Mouse (Mus musculus) forebrain, embryonic 10.5 days (tissue): ENCODE measurements at regions not wholly inside any gene's neighbourhood (a gene's known extent, or its start where the extent isn't known, plus 50 kb on each side); places are given as distances from the start of the nearest gene placed in this dataset.
"Not testable (repeated sequence)": the region's sequence is repeated elsewhere in the genome, so short reads cannot be mapped to it uniquely, and the experiment has no call there.

Experiments used
- DNase-seq: peaks from one replicate; pipeline ENCODE4 v3.0.0-alpha.2; 2017; ENCODE audit warnings: low spot score; ENCODE audit errors: extremely low spot score
- H3K27ac ChIP-seq: fragments of 300-500 bp; sonication (generic); 2 replicates; pipeline ENCODE4 v1.5.1; 2016; ENCODE audit warnings: mild to moderate bottlenecking
- H3K27me3 ChIP-seq: fragments of 300-500 bp; sonication (generic); 2 replicates; pipeline ENCODE4 v1.6.1; 2016; ENCODE audit warnings: mild to moderate bottlenecking; ENCODE audit not compliant: poor library complexity, severe bottlenecking
- H3K36me3 ChIP-seq: fragments of 300-500 bp; sonication (generic); replicated peaks from 2 replicates; pipeline ENCODE4 v1.6.1; 2016; ENCODE audit warnings: mild to moderate bottlenecking, moderate library complexity
- H3K4me1 ChIP-seq: fragments of 300-500 bp; sonication (generic); 2 replicates; pipeline ENCODE4 v1.6.1; 2016
- H3K4me3 ChIP-seq: fragments of 300-500 bp; sonication (generic); 2 replicates; pipeline ENCODE4 v1.5.1; 2016; ENCODE audit warnings: mild to moderate bottlenecking, moderate library complexity
- H3K9me3 ChIP-seq: fragments of 300-500 bp; sonication (generic); 2 replicates; pipeline ENCODE4 v1.6.1; 2016; ENCODE audit warnings: mild to moderate bottlenecking, moderate library complexity
- WGBS: fragments of 180-500 bp; shearing (Covaris S2); methylation state at CpG from one replicate; pipeline ENCODE4 v1.1.7; 2016; 5-methylcytosine and 5-hydroxymethylcytosine counted together

GRCm38 (mm10) chr3:121597988-121598387 is 65.8 kb upstream of the Slc44a3 start:
- Histone ChIP-seq H3K4me3 (no peak overlapping the region), H3K4me1 (peaks cover 23% of the 10 kb centered on the region), H3K9me3 (no peaks in the 10 kb centered on the region), H3K27me3 (no peaks in the 10 kb centered on the region), H3K36me3 (no peaks in the 10 kb centered on the region), H3K27ac (no peak overlapping the region)
- 84% methylated on average over 4 of the region's 4 CpGs for WGBS
- DNase-seq, result no peak

DNA sequence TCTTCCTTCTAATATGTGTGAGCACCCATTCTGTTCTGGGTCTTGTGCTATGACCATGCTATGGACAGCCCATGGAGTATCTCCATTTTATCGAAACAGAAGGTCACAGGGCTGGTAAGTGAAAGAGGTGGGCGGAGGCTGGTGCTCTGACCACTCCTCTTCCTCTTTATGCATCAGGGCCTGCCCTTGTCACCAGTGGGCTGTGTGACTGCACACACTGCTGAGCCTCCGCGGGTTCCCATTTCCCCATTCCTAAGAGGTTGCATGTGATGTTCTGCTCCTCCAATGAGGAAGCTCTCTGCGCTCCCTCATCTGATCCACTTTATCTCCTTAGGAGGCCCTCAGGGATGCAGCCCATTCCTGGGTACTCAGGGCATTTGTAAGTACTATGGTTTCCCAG is 65.0 kb upstream of the Slc44a3 start:
- Histone ChIP-seq H3K4me1 (peaks cover 22% of the 10 kb centered on the region), H3K9me3 (no peaks in the 10 kb centered on the region), H3K27ac (no peak overlapping the region), H3K27me3 (no peaks in the 10 kb centered on the region), H3K36me3 (no peaks in the 10 kb centered on the region), H3K4me3 (no peak overlapping the region)
- no peak for DNase-seq
- WGBS, result 89% methylated on average over 5 of the region's 5 CpGs

- peaks cover 13% of the 10 kb centered on the region for H3K4me1 ChIP-seq
- no peak overlapping the region for H3K27ac ChIP-seq
- H3K27me3 ChIP-seq, result no peaks in the 10 kb centered on the region
- H3K9me3 ChIP-seq, result no peaks in the 10 kb centered on the region
- WGBS, result 83% methylated on average over 4 of the region's 4 CpGs
- DNase-seq, result no peak
- no peak overlapping the region for H3K4me3 ChIP-seq
- no peaks in the 10 kb centered on the region for H3K36me3 ChIP-seq
These were observed 62.4 kb upstream of the Slc44a3 start for GRCm38 (mm10) chr3:121594580-121594979.

- Histone ChIP-seq H3K4me1 (peaks cover 16% of the 10 kb centered on the region; the same call in 1 of the 2 replicates), H3K4me3 (no peak overlapping the region), H3K27ac (no peak overlapping the region), H3K9me3 (no peaks in the 10 kb centered on the region), H3K36me3 (no peaks in the 10 kb centered on the region), H3K27me3 (no peaks in the 10 kb centered on the region)
- WGBS, result 58% methylated on average over 8 of the region's 8 CpGs
- no peak for DNase-seq
These were observed 61.5 kb upstream of the Slc44a3 start for GRCm38 (mm10) chr3:121593598-121594117.

GRCm38 (mm10) chr3:121593143-121593542 is 60.9 kb upstream of the Slc44a3 start:
- no peaks in the 10 kb centered on the region for H3K36me3 ChIP-seq
- 89% methylated on average over 4 of the region's 4 CpGs for WGBS
- no peaks in the 10 kb centered on the region for H3K9me3 ChIP-seq
- H3K4me3 ChIP-seq, result no peak overlapping the region
- H3K4me1 ChIP-seq, result peaks cover 18% of the 10 kb centered on the region; the same call in 1 of the 2 replicates
- H3K27me3 ChIP-seq, result no peaks in the 10 kb centered on the region
- no peak for DNase-seq
- no peak overlapping the region for H3K27ac ChIP-seq

- Histone ChIP-seq H3K4me3 (no peak overlapping the region), H3K27me3 (no peaks in the 10 kb centered on the region), H3K9me3 (no peaks in the 10 kb centered on the region), H3K4me1 (peaks cover 15% of the 10 kb centered on the region; the same call in 1 of the 2 replicates), H3K36me3 (no peaks in the 10 kb centered on the region), H3K27ac (peak overlapping the region; percentile 63)
- 90% methylated on average over 9 of the region's 9 CpGs for whole genome bisulfite sequencing
- no peak for DNase-seq
These were observed 57.3 kb upstream of the Slc44a3 start for GRCm38 (mm10) chr3:121589494-121589885.

DNA sequence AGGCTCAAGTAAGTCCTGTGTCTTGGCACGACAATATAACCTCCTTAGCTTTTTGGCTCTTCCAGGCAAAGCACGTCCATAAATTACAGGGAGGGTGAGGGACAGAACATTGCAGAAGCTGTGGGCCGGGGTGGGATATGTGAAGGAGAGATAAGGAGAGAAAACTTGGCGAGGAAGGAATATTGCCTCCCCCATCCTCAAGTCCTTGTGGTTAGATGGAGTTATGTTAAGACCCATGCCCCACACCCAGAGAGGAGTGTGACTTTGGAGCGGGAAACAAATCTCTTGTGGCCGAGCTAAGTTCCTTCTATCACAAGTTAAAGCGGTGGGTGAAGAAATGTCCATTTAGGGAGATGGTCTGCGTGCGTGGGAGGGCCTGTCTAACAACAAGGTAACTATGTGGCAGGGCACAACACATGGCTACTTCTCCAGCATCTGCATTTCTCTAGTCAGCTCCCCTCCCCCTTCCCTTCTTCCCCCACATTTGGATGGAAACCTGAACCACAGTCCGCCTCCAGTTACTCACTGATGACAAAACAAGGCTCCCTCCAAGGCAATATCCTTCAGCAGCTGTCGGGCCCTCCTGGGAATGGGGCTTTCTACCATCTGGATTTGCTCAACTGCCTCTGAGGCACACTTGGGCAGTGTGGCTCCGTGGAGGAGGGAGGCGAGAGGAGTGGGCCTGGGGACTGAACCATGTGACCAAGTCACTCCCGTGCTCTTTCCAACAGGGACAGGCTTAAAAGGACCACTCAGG is 56.7 kb upstream of the Slc44a3 start:
- peak; percentile 47 for DNase-seq
- peaks cover 15% of the 10 kb centered on the region; the same call in 1 of the 2 replicates for H3K4me1 ChIP-seq
- H3K9me3 ChIP-seq, result no peaks in the 10 kb centered on the region
- H3K27ac ChIP-seq, result peak overlapping the region; percentile 63
- 73% methylated on average over 14 of the region's 14 CpGs for WGBS
- H3K27me3 ChIP-seq, result no peaks in the 10 kb centered on the region
- H3K36me3 ChIP-seq, result no peaks in the 10 kb centered on the region
- H3K4me3 ChIP-seq, result no peak overlapping the region

DNA sequence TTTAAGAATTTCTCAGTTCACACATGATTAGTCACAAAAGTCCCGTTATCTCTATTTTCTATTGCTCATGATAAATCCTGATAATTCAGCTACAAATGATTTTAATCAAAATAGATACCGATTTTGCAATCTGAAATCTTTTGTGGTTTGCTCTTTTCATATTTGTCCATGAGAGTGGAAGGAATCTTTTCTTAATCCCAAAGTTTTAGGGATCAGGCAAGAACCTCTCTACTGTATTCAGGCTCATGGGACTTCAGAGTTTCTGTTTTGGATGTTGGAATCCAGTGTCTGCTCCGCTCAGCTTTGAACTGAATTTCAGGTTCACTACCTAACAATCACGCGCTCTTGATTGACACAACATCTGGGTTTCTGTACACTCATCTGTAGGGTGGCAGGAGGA is 53.1 kb upstream of the Slc44a3 start:
- H3K27ac ChIP-seq, result no peak overlapping the region
- no peaks in the 10 kb centered on the region for H3K27me3 ChIP-seq
- DNase-seq, result no peak
- no peaks in the 10 kb centered on the region for H3K36me3 ChIP-seq
- no peaks in the 10 kb centered on the region for H3K9me3 ChIP-seq
- no peak overlapping the region for H3K4me3 ChIP-seq
- H3K4me1 ChIP-seq, result peaks cover 10% of the 10 kb centered on the region; the same call in 1 of the 2 replicates
- WGBS, result 92% methylated on average over 5 of the region's 5 CpGs

DNA sequence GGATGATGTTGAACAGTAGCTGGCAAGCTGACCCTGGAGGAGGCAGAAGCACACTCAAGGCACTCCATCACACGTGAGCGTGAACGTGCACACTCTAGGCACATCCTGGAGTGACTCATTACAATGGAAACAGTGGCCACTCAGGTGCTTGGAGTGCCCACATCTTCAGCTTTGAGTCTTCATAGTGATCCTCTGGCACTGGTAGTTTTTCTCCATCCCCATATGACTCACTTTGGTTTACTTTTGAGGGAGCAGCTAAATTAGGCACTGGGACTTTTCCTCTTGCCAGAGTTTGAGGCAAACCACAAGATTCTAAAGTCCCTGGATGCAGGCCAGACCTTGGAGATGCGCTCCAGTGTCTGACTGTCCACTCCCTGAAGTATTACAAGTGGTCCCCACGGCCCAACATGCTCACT is 52.5 kb upstream of the Slc44a3 start:
- Histone ChIP-seq H3K9me3 (no peaks in the 10 kb centered on the region), H3K4me1 (peaks cover 10% of the 10 kb centered on the region; the same call in 1 of the 2 replicates), H3K27ac (no peak overlapping the region), H3K4me3 (no peak overlapping the region), H3K36me3 (no peaks in the 10 kb centered on the region), H3K27me3 (no peaks in the 10 kb centered on the region)
- WGBS, result 91% methylated on average over 5 of the region's 5 CpGs
- DNase-seq, result no peak

DNA sequence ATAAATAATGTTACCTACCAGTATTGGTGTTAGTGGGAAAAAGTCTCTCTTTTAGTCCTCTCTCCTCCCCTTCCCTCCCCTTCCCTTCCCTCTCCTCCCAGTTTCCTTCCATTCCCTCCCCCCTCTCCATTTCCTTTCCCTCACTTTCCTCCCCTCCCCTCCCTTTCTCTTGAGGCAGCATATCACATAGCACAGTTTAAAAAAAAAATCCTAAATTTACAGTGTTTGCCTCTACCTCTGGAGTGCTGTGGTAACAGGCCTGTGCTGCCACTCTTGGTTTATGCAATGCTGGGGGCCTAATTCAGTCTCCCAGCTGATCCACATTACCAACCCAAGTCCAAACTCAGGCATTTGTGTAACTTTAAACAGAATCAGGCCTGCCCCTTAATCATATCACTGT is 52.1 kb upstream of the Slc44a3 start:
- Histone ChIP-seq H3K9me3 (no peaks in the 10 kb centered on the region), H3K27me3 (no peaks in the 10 kb centered on the region), H3K36me3 (no peaks in the 10 kb centered on the region), H3K4me3 (no peak overlapping the region), H3K27ac (no peak overlapping the region), H3K4me1 (peaks cover 8% of the 10 kb centered on the region; the same call in 1 of the 2 replicates)
- no peak for DNase-seq

DNA sequence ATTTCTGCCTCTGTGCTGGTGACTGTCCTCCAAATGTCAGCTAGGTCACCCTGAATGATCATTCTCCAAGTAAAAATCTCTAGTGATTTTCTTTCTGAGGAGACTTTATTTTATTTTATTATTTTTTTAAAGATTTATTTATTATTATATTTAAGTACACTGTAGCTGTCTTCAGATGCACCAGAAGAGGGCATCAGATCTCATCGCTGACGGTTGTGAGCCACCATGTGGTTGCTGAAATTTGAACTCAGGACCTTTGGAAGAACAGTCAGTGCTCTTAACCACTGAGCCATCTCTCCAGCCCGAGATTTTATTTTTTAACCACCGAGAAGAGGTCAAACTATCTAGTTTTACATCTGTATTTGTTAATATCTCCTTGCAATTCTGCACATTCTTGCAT is 50.5 kb upstream of the Slc44a3 start:
- DNase-seq, H3K27ac ChIP-seq, H3K9me3 ChIP-seq, H3K4me1 ChIP-seq, H3K4me3 ChIP-seq, H3K27me3 ChIP-seq, H3K36me3 ChIP-seq: not testable (repeated sequence)
- WGBS, result 88% methylated on average over 4 of the region's 4 CpGs
